Mouse (Mus musculus) kidney, adult 9 months (tissue): ENCODE measurements around the gene Gm49318.

Source experiments
- DNase-seq: peaks from one replicate; pipeline ENCODE4 v3.0.0; 2022

The Gm49318 gene

GRCm38 (mm10) chr9:22017208-22017825 lies 53.7 kb downstream of the Gm49318 start:
- no peak for DNase-seq

DNA sequence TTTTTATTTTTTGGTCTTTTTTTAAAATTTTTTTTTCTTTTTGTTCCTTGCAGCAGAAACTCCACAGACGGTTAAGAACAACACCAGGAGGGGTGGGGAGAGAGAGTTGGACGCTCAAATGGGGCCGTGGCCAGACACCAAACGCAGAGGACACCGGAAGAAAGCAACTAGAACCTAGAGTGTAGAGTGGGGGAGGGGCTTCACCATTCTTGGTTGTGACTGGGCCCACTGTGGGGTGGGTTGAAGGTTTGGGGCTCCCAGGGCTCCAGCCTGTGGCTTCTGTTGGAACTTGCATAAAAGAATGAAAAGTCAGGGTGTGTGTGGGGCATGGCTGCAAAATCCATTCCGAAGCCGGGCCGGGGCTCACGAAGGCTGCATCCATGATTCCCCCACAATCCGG lies 54.8 kb downstream of the Gm49318 start:
- DNase-seq, result no peak

DNA sequence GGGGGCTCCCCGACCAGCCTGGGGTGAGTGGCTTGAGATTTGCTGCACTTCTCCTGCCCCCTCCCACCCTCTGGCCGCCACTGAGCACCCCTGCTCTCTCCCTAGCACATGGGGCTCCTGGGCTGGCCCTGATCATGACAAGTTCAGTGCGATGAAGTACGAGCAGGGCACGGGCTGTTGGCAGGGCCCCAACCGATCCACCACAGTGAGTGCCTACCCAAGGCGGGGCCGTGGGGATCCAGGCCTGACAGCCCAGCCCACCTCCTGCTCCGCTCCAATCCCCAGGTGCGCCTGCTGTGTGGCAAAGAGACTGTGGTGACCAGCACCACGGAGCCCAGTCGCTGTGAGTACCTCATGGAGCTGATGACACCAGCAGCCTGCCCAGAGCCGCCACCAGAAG lies 58.3 kb downstream of the Gm49318 start:
- no peak for DNase-seq

GRCm38 (mm10) chr9:22011055-22011454 lies 60.0 kb downstream of the Gm49318 start:
- no peak for DNase-seq

GRCm38 (mm10) chr9:22004546-22004945 lies 66.5 kb downstream of the Gm49318 start:
- no peak for DNase-seq

DNA sequence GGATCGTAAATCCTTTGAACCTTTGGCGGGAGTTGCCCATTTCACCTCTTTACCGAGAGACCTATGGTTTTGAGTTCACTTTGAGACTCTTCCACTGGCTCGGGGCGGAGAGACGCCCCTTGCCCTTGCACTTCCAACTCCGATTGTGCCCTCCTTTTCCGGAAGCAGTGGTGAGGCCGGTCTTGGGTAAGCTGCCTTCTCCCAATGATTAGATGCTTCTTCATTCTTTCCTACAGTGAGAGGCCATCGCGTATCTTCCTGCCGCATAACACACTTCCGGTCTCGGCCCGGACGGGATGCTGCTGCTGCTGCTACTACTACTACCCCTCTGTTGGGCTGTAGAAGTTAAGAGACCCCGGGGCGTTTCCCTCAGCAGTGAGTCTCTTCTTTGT lies 67.9 kb downstream of the Gm49318 start:
- DNase-seq, result no peak

DNA sequence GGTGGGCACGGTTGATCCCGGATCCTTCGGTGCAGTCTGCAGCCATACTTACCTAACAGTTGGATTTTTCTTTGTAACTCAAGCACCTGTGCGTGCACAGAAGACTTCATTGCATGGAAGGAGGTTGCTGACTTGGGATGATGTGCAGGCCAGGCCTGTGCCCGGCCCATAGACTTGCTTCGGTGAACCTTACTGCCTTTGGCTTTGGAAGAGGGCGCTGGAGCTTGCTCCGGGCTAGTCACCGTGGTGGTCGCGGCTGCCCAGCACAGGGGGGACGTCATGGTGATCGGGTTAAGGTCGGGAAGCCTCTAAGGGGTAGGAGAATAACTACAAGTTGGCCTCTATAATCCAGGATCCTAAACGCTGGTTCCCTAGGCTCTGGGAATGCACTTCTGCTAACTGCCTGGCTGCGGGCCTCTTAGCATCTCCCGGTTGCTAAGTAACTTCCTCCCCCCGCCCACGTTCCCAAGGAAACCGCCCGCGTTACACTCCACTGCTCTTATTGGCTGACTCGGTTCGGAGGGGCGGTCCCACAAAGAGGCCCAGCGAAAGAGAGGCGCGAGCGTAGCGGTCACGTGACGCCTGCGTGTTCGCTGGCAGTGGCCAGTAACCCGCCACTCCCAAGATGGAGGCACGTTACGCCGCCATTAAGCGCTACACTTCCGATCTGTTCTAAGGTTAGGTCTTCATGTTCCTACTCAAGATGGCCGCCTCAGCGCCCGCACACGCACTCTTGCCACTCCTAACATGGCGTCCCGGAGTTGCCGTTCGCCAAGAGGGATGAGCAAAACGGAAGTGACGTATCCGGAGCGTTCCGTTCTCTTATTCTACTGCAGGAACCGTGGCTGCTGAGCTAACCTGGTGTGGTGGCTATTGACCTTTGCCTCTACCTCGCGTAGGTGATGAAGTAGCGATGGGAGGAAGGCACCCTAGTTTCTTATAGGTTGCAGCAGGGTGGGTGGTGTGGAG lies 68.6 kb downstream of the Gm49318 start, which contains the start of the genes Ccdc151 and Prkcsh:
TSS of gene Ccdc151 (minus strand) at position 441 of the 969 bp plus-strand sequence.
TSS of gene Prkcsh (plus strand) at position 613 of the 969 bp plus-strand sequence.
- DNase-seq, result peak; percentile 100

DNA sequence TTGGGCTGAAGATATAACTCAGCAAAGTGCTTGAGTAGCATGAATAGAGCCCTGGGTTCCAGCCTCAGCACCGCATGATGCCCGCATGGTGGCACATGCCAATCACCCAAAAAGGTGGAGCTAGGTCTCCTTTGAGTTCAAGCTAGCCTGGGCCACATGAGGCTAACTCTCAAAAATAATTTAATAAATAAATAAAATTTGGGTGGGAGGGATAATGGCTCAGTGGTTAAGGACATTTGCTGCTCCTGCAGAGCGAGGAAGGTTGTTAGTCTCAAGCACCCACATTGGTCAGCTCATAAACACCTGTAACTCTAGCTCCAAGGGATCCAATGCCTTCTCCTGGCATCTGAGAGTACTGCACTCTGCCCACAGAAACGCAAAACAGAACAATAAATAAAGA lies 69.4 kb downstream of the Gm49318 start:
- DNase-seq, result no peak

GRCm38 (mm10) chr9:22000296-22000695 lies 70.8 kb downstream of the Gm49318 start:
- no peak for DNase-seq

DNA sequence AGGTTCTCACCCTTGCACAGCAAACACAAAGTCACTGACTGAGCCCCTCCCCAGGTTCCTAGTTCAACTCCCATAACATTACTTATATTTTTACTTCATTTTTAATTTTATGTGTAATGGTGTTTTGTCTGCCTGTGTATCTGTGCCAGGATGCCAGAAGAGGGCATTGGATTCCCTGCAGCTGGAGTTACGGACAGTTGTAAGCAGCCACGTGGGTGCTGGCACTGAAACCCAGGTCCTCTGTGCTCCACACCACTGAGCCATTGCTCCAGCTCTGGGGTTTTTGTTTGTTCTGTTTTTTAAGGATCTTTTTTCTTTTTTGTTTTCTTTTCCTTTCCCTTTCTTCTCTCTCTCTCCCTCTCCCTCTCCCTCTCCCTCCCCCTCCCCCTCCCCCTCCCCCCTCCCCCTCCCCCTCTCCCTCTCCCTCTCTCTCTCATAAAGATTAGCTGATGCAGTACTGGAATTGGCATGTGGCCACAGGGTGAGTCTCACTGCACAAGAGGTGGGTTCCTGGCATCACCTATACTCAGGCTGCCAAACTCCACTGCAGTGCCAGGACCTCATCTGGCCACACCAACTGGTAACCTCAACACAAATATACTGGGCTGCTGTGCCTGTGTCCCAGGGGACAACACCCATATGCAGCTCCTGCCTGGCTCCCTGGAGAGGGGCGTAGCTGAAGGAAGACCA lies 74.7 kb downstream of the Gm49318 start:
- DNase-seq, result no peak

DNA sequence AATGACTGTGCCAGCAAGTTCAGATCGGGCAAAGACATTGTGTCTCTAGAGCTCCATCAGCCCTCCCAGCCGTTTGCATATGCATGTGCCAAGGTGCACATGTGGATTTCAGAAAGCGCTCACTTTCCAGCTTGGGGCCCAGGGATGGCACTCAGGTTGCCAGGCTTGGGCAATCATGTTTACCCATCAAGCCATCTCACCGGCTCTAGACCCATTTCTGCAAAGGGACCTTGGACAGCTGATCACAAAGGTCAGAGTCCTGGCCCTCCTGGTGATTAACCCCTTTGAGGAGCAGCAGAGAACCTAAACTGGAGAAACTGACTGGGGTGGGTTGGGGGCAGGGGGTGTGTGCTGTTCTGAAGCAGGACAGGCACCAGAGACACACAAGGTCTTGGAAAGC lies 78.8 kb downstream of the Gm49318 start:
- DNase-seq, result peak; percentile 57

DNA sequence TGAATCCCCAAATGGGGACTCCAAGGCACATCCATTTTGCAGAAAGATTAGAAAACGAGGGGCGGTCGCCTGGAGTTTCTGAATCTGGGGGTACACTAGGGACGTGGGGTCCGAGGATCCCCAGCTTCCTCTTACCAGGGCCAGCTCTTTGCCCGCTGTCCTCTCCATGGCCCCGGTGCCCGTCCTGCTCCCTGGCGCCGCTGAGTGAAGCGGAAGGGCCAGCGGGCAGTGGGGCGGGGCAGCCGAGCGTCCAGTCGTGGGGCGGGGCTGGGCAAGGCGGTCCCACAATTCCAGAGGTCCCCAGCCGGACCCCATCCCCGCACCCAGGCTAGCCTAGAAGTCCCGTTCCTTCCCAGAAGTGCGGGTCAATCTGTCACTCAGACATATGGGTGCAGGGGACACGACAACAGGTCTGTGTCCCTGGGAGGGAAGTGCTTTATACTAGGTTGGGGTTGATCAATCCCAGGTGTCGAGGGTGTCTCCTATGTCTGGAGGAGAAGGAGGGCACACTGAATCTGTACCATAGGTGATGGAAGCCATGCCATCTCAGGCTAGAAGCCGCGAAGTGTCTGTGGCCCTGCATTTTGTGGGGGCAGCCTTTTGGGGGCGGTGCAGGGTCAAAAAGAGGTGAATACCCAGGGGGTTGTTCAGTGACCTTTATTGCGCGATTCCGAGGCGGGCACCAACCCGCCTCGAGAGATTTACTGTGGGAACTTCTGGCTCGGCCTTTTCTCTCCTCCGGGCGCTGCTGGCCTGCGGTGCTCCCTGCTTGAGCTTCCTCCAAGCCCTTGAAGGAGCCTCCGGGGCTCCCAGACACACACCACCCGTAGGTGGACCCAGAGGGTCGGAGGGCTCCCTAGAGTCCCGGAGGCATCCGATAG lies 81.6 kb downstream of the Gm49318 start, which contains the start of gene Rgl3:
TSS of gene Rgl3 (minus strand) at position 217 of the 881 bp plus-strand sequence.
- peak; percentile 81 for DNase-seq

DNA sequence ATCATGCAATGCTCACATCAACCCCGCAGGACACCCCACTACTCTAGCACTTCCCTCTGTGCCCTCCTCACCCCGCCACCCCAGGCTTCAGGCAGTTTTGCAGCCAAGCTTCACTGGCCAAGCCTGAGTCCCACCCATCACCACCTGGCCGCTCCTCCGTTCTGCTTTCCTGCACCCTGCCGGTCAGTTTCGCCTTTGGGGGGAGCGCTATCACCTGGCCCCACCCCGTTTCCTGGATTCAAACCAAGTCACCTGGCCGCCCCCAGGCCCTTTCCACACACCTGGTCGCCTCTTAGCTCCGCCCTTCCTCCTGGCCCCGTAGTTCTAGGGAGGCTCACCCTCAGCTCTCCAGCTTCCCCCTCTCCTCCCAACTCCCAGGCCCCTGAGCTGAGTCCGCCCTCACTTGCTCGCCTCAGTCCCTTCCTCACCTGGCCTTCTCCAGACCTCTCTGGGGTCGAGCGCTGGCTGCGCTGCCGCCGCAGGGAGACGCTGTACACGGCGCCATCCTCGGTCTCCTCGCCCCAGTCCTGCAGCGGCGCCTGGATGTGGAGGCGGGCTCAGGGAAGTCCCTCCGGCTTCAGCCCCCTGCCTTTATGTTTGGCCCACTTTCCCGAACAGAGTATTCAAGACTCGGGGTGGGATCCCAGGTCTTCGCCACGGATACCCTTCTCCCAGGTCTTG lies 82.5 kb downstream of the Gm49318 start:
- peak; percentile 85 for DNase-seq

GRCm38 (mm10) chr9:21987592-21988342 lies 83.3 kb downstream of the Gm49318 start:
- peak; percentile 32 for DNase-seq
